Mouse (Mus musculus) spleen, adult 2 months (tissue): ENCODE data around the gene Gm11084.

ENCODE experiments used
- CTCF ChIP-seq: fragments of 200-500 bp; IDR thresholded peaks from 2 replicates; pipeline ENCODE4 v1.5.1; 2011; ENCODE audit warnings: mild to moderate bottlenecking, inconsistent platforms; ENCODE audit not compliant: insufficient read depth, insufficient read length, insufficient replicate concordance; ENCODE audit errors: extremely low read depth
- POLR2A ChIP-seq: fragments of 200-500 bp; IDR thresholded peaks from 2 replicates; pipeline ENCODE4 v1.6.1; 2011; ENCODE audit warnings: low read depth, low read length, inconsistent platforms

- TF ChIP-seq POLR2A, result no peak
- no peak for TF ChIP-seq CTCF
These were observed 5.5 kb downstream of the Gm11084 start for GRCm38 (mm10) chr2:72981075-72981420.
